Mouse (Mus musculus): ENCODE results near the gene Tbl1x.

The Tbl1x gene

DNA sequence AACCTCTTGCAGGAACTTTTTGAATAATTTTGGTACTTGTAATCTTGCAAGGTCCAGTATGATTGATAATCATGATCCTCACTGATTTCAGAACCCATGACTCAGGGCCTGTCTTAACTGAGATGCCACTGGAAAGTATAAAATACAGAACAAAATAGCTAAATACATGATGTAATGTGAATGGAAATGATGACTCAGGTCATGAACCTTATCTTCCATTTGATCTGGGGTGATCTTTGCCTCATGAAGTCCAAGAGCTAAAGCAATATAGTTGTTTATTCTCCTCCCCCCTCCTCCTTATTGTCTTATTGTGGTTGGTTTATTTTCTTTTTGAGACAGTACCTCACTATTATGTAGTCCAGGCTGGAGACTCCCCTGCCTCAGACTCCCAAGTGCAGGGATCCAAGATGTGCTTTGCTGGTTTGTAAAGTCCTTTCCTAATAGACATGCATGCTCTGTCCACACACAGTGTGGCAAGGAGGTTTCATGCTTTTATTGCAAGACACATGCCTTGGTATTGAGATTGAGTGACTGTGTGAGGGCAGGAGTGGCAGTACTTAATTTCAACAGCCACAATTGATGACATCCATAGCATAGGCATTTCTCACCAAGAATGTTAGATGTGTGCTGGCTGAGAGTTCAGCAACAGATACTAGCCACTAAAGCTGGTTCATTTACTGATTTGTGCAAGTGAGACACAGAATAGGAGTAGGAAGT lies 34.7 kb downstream of the Tbl1x start:
- DNase-seq = no peak

DNA sequence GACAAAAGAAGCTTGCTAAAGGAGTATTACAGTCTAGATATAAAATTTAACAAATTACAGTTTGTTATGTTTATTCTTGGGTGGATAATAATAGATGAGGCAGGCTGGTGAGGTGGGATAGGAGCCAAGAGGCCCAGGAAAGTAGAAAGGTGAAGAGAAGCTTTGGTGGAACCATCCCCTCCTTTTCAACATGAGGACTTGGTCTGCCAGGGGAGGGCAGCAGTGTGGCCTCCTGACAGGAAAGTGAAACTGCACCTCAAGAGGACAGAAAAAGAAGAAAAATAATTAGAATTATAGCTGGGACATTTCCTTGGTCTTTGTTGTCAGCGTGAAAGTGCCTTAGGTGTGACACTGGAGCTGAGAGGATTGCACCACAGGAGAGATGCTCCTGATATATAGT lies 35.6 kb downstream of the Tbl1x start:
- DNase-seq = peak in 1 of 2 experiments; percentile 32

DNA sequence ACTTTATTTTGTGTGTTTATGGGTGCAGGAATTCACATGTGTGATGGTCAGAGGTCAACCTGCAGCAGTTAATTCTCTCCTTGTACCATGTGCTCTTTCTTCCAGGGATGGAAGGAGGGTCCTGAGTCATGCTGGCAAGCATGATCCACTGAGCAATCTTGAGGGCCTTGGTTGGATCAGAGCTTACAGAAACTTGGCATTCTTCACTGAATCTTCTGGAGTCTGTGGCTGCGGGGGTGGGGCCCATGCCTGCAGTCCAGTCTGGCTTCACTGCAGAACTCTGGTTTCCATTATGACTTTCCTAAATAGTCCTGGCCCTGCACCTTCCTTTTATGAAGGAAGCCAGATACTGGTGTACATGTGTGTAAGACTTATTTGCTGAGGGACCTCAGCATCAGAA lies 38.1 kb downstream of the Tbl1x start:
- peak in 1 of 2 experiments; percentile 17 for DNase-seq

DNA sequence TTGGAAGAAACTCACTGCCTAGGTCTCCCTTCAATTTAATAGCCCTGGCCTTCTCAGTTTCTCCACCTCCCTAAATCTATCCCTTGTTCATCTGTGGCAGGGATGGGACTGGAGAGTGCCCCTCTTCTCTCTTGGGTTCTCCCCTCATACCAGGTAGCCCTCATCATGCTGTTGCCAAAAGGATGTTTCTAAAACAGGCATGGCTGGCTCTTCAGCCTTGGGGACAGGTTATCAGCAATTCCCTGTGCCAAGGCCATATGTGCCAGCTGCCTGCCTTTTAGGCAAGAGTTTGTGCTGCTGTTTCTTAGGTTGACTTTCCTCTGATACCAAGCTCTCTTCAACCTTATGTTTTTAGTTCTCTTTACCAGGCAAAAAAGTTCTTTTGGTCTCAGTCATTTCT lies 39.6 kb downstream of the Tbl1x start:
- peak in 1 of 2 experiments; percentile 13 for DNase-seq

DNA sequence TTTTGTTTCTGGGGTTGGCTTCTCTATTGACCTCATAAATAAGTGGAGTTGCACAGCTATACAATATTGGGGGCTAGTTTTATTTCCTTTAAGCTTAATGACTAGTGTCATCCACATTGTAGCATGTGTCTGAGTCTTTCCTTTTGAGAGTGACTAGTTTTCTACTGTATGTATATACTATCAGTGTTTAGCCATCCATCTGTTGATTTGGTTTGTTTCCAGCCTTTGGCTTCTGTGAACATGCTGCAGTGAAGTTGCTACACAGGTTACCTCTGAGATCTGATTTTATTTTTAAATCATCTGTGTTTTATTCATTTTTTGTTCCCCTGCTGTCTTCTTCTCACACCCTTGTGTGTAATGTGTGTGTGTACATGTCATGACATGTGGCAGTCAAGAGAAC lies 40.5 kb downstream of the Tbl1x start:
- peak in 1 of 2 experiments; percentile 28 for DNase-seq

DNA sequence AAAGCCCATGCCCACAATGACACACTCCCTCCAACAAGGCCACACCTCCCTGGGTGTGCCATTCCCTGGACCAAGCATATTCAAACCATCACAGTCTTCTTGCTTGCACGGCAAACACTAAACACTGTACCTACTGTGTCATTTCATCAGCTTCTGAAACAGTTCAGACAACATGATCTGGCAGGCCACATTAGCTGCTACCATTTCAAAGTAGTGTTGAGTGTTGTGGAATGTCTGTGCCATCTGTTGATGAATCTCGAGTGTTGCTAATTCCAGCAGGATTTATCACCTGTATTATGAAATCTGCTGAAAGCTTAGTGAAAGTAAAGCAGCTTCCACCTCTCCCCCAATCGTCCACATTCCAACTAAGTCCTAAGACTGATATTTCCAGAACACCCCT lies 41.3 kb downstream of the Tbl1x start:
- DNase-seq = peak in 1 of 2 experiments; percentile 20

DNA sequence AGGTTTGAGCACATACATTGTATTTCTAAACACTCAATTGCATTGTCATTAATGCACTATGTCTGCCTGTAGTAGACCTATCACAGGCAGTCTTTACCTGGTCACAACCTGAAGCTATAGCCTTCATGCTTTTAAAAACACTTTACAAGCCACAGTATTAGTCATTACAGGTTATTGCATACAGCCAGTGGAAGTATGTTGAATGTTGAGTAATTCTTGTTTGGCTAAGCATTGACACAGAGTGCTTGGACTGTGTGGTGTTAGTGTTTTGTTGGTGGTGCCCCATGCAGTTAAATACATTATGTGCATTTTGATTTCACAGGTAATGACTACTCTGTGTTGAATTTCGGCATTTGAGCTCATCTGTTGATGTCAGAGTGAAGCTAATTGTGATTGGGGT lies 45.2 kb downstream of the Tbl1x start:
- no peak for DNase-seq

DNA sequence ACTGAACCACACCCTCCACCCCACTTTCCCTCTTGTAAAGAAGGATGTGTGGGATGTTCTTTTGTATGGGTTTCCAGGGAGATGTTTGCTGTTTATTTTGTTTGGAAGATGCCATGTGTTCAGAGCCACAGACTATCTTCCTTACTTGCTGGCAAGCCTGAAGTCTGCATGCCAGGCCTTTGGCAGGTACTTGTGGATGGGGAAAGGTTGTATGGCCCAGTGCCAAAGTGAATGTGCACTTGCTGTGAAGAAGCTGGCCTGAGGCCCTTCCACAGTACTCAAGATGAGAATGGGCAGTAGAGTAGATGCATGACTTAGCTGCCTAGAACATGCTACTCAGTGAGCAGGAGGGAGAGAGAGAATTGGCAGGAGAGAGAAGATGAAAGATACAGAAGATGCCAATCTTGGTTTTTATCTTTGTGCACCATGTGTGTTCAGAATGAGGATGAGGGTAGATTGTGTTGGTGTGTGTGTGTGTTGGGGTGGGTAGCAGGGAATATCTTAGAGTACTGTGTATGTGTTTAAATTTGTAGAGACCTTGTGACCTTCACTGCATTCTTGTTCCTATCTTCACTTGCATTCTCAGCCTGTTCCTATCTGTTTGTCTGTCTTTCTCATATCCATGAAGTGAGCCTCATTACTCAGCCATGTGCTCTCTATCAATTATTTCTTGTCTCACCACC lies 48.5 kb downstream of the Tbl1x start:
- peak; percentile 69 to 84 for DNase-seq

DNA sequence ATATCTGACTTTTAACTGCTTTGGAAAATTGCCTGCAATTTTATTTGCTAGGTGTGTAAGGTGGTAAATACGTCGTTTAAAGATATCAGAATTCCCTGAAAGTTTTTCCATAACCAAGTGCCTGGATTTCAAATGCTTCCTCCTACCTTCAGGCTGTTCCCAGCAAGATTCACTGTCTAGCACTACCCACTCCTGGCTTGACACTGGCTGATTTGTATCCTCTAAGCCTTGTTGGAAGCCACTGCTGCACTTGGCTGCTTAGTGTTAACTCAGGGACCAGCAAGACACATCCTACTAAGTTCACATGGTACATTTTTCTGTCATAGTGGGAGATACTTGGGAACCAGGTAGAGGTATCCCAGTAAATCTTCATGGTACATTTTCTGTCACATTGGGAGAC lies 52.8 kb downstream of the Tbl1x start:
- DNase-seq = no peak

DNA sequence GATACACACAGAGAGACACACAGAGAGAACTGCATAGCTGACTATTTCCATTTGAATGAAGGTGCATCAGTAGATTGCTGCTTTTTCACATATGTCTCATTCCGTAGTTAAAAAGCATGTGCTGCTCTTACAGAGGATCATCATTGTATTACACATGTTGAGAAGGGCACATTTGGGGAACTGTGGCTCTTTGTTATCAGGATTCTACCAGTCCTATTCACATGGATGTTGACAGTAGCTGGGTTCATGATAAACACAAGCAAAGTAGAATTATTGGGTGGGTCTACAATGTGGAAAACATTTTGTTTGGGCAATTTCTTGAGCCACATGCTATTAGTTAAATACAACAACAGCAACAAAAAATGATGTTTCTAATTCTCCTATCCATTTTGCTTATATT lies 55.9 kb downstream of the Tbl1x start:
- DNase-seq = no peak

DNA sequence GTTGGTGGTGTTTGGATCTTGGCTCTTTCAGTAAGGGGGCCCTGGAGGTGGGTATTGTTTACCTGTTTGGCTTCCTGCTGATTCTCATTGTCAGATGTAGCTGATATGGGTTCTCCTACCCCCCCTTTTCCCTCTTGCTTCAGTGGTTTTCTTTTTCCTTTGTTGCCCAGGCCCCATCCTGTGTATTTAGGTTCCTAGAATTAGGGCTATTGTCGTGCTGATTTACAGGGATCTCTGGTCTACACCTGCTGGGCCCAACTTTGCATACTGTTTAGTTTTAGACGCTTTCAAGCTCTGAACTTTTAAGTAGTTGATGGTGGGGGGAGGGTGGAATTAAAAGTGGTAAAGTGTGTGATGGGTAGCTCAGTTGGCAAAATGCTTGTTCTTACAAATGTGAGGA lies 57.2 kb downstream of the Tbl1x start:
- DNase-seq = no peak

DNA sequence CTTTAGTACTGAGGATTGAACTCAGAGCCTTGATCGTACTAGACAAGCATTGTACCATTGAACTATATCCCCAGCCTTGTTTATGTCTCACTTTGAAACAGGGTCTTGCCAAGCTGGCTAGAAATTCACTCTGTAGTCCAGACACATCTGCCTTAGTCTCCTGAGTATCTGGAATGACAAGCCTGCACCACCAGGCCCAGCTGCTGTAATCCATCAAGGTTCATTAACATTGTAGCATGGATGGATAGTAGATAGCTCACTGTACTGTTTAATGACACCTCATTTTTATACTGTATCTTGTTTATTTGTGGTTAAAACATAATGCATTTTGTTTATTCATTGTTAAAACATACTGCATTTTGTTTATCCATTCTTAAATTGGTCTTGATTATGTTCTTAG lies 62.9 kb downstream of the Tbl1x start:
- DNase-seq = no peak

DNA sequence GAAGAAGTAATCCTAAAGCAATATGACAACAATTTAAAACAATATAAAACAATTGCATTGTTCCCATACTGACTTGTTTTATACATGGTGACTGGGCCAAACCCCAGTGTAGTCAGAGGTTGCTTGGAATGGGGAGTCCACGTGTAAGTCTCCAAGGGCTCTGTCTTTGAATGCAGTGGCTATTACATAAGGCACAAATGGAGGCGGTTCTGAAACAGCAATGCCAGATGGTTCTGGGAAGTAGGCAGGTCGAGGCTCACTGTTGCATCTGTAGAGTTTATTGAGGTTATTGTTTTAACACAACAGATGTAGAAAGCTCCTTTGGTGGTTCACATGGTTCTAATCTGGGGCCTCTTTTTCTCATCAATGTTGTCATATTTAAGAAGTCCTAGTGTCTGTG lies 66.3 kb downstream of the Tbl1x start:
- no peak for DNase-seq

DNA sequence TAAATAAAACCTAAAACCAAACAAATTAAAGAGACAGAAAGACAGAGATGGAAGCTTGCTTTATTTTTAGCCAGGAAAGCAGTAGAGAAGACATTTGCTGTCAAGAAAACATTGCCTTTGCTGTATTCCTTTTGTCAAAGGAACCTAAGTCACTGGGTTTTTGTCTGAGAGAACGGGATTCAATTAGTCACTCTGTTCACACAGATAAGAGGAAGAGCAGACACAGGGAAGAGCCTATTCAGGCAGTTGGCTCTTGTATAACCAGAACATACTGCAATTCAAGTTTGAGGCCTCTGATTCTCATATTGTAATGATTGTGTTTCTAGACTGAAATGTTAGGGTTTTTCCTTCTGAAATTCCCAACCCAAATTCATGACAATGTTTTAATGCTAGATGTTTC lies 67.4 kb downstream of the Tbl1x start:
- DNase-seq = no peak

DNA sequence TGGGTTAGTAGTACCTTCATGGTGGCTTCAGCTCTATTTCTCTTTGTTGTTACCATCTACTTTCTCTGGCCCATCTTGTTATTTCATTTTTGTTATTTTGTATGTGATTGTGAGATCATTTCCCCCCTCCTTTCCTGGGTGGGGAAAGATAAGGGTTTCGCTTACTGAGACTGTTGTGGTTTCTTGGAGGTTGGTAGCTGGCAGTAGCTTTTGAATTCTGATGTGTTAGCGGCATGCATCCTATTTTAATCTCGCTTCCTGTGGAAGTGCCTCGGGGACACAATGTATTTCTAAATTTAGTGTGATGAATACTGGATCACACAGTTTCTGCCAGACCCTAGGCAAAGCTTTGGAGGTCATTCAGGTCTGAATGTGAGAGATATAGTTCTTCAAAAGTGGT lies 69.2 kb downstream of the Tbl1x start:
- DNase-seq = no peak

DNA sequence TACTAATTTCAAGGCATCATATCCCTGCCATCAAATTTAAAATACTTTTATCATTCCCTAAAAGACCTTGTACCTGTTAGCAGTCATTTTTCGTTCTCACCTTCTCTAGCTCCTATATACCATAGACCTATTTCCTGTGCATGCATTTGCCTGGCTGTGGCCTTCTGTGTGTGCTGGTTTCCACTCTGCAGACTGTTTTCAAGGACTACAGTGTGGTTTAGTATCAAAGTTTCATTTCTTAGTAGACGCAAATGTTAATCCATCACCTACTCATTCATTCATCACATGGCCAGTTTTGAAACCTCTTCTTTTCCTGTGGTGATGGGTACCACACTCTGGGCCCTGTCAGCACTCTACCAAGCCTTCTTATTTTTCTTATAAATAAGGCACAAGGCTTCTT lies 75.2 kb downstream of the Tbl1x start:
- no peak for DNase-seq

DNA sequence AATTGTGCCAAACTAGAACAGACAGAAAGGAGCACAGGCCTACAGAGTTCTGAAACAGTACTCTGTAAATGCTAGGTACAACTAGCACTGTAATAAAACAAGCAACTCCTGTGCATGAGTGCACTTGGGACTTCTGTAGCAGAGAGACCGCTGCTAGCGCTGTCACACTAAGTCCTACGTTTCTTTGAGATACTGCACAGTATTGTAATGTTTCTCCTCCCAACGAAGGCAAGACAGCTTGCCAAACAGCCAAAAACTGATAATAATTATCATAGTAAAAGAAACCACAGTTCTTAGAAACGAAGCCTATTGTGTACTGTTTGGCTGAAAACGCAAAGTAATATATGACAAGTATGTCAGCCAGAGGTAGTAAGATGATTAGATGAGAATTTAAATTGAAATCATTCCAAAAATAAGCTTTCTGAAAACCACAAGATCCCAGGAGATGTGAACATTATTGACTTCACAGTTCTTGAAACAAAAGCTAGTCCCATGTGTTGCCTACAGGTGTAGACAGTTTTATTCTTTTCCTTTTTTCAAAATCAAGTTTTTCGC lies 83.9 kb downstream of the Tbl1x start:
- DNase-seq = no peak

DNA sequence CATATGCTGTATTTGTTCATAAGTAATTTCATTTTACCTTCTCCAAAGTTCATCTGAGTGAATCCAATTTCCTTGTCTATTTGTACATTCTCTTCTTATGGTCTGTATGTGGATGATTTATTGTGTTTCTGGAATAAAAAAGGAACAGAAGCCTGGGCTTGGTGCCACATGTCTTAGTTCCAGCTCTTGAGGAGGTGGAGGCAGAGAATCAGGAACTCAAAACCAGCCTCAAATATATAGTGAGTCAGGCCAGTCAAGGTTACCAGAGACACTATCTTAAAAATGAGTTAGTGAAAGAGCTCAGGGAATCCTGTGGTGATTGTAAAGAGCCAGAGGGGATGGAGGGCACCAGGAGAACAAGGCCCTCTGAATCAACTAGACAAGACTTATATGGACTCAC lies 86.9 kb downstream of the Tbl1x start:
- DNase-seq = peak; percentile 45 to 62

DNA sequence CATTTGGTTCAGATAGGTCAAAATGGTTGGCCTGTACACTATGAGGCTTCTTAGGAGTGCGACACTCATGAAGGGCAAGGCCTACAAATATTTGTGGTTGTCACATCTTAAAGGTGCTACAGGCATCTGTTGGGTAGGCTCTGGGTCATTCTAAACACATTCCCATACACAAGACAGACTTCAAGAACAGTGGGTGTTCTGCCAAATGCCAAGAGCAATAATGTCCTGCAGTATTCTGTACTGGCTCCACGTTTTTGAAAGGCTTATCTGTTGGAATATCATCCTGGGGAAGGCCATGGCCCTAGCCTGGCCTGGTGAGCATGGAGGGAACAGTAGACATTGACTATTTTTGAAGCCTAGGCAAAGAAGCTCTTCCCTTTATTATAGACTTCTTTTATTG lies 87.9 kb downstream of the Tbl1x start:
- DNase-seq = peak; percentile 22 to 46

DNA sequence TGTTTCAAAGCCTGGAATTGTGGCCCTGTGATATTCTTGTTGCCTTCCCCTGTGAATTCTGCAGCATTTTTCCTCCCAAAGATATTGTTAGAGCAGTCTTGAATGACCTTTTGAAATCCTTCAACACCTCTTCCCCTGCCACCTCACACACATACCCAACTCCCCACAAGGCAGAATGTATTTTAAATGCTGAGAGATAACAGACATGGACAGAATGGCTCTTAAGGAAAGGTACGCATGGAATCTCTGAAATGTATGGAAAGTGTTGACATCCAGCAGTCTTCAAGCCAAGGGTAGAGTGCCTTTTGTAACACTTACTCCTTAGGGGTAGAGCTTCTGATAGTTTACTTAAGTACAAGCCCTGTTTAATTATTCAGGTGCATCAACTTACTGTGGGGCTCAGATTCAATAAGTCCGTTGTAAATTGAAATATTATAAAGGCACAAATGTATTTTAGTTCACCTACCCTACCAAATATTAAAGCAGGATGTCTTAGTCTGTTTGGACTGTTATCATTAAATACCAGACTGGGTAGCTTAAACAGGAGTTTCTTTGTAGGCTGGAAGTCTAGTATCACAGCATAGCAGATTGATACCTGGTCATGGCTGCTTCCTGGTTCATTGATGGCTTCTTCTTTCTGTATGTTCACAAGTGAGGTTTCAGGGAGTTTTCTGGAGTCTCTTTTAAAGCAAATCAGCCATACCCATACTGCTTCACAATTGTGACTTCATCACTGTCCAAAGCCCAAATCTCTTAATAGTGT lies 92.9 kb downstream of the Tbl1x start:
- DNase-seq = no peak

DNA sequence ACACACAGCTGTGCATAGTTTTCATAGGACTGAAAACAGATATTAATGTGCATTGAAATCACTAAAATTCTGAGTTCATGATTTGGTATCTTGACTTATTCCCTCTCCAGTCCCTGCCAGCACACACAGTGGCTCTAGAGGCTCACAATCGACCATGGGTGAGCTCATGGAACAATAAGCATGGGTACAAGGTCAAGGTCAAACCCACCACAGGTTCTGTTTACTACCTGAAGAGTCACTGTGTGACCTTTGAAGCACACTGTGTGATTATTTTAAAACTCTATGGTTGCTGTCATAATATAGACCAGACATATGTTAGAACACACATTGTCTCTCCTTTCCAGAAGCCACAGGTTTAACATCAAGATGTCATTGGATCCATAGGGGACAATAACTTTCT lies 96.7 kb downstream of the Tbl1x start:
- DNase-seq = no peak

DNA sequence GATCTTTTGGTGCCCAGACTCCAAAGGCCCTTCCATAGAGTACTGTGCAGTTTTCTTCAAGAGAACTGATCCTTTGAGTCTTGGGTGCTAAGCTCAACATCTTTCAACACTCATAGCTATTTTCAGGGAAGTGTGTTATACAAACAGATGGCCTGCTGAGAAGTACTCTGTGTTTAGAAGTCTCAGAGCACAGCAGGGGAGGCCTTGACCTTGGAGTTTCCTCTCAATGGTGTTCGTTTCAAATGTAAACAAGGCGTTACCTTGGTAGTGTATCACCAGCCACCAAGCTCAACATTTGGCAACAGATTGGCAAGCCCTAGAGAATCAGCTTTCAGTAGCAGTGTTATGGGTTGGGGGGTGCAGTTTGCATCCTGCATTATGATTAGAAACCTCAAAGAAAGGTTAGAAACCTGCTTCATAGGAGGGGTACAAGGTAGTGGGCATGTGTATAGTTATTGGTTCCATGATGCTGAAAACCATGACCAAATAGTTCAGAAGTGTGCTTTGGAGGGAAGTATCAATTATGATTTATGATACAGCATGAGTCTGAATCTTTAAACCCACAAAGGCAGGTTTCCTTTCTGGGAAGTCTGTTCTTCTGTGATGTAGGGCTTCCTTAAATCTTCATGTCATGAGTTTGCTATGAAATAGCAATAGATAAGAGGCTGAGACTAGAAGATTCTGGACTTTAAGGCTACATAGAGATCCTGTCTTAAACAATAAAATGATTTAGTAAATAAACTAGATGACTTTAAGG lies 98.3 kb downstream of the Tbl1x start:
- DNase-seq = no peak

DNA sequence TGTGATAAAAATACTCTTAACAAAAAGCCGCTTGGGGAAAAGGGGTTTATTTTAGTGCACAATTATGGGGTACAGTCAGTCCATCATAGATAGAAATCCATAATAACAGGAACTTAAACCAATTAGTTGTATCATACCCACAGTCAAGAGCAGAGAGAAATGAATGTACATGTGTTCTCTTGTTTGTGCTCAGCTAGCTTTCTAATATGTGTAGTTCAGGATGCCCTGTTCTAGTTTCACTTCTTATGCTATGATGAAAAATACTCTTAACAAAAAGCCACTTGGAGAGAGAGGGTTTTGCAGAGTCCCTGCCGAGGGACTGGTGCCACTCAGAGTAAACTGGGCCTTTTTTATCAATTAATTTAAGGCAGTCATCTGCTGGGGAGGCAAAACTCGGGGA lies 101.1 kb downstream of the Tbl1x start:
- DNase-seq = no peak
